Mouse (Mus musculus) embryonic fibroblast, embryonic 13.5 days (primary cell): ENCODE measurements at regions not wholly inside any gene's neighbourhood (a gene's known extent, or its start where the extent isn't known, plus 50 kb on each side); places are given as distances from the start of the nearest gene placed in this dataset.

Source experiments
- CTCF ChIP-seq: IDR thresholded peaks from 2 replicates; pipeline ENCODE4 v1.5.1; 2011; ENCODE audit warnings: mild to moderate bottlenecking, control low read depth, low read length, moderate library complexity, borderline replicate concordance; ENCODE audit not compliant: insufficient read depth
- POLR2A ChIP-seq: IDR thresholded peaks from 2 replicates; pipeline ENCODE4 v1.6.1; 2011; ENCODE audit warnings: low read depth, mild to moderate bottlenecking, control low read depth, low read length, moderate library complexity

GRCm38 (mm10) chr1:64255554-64256295 lies 133.6 kb upstream of the Klf7 start:
- TF ChIP-seq POLR2A (no peak), CTCF (no peak)
